Mouse (Mus musculus) hindbrain, embryonic 16.5 days (tissue): ENCODE measurements around the gene Gtf2ird2. TPM values are rescaled to one million over a fixed set of nuclear protein-coding genes. Genes with fewer than 3 reads are reported as not detected.

Experiments used
- ATAC-seq: fragments of 200-750 bp; cut with Nextera tagmentation; 2 replicates; pipeline ENCODE4 v1.8.0; 2017; ENCODE audit warnings: moderate TSS enrichment, moderate library complexity
- H3K27ac ChIP-seq: fragments of 300-500 bp; sonication (generic); 2 replicates; pipeline ENCODE4 v1.5.1; 2014; ENCODE audit warnings: low read depth, mild to moderate bottlenecking, control low read depth, low read length, moderate library complexity
- H3K27me3 ChIP-seq: fragments of 300-500 bp; sonication (generic); replicated peaks from 2 replicates; pipeline ENCODE4 v1.6.1; 2014; ENCODE audit warnings: low read length; ENCODE audit not compliant: control insufficient read depth, insufficient read depth
- H3K36me3 ChIP-seq: fragments of 300-500 bp; sonication (generic); 2 replicates; pipeline ENCODE4 v1.6.1; 2014; ENCODE audit warnings: mild to moderate bottlenecking, low read length, moderate library complexity, mixed read lengths; ENCODE audit not compliant: control insufficient read depth, insufficient read depth
- H3K4me1 ChIP-seq: fragments of 300-500 bp; sonication (generic); 2 replicates; pipeline ENCODE4 v1.6.1; 2014; ENCODE audit warnings: low read depth, low read length; ENCODE audit not compliant: control insufficient read depth, insufficient read depth
- H3K4me2 ChIP-seq: fragments of 300-500 bp; sonication (generic); 2 replicates; pipeline ENCODE4 v1.6.1; 2014; ENCODE audit warnings: mild to moderate bottlenecking, low read length, control low read depth, moderate library complexity
- H3K4me3 ChIP-seq: fragments of 300-500 bp; sonication (generic); 2 replicates; pipeline ENCODE4 v1.5.1; 2014; ENCODE audit warnings: mild to moderate bottlenecking, low read length, control low read depth, moderate library complexity
- H3K9ac ChIP-seq: fragments of 300-500 bp; sonication (generic); 2 replicates; pipeline ENCODE4 v1.6.1; 2014; ENCODE audit warnings: low read depth, mild to moderate bottlenecking, control low read depth, low read length, moderate library complexity
- H3K9me3 ChIP-seq: fragments of 300-500 bp; sonication (generic); 2 replicates; pipeline ENCODE4 v1.6.1; 2014; ENCODE audit warnings: mild to moderate bottlenecking, low read length, moderate library complexity; ENCODE audit not compliant: control insufficient read depth
- WGBS: fragments of 180-500 bp; shearing (Covaris S2); extraction: QIAGEN DNeasy Blood & Tissue Kit; methylation state at CpG from one replicate; pipeline ENCODE4 v1.1.7; 2014; 5-methylcytosine and 5-hydroxymethylcytosine counted together
- polyA plus RNA-seq: library from polyadenylated mRNA; unstranded; fragments of >200 nt; fragmentation: Nextera tagmentation; extraction: Ambion mirVana; gene quantifications from 2 replicates; pipeline ENCODE4 v1.2.1, GENCODE M21; 2015

Gtf2ird2 gene
- polyA plus RNA-seq, 1 experiment from 2014 or later: 12.5 TPM

DNA sequence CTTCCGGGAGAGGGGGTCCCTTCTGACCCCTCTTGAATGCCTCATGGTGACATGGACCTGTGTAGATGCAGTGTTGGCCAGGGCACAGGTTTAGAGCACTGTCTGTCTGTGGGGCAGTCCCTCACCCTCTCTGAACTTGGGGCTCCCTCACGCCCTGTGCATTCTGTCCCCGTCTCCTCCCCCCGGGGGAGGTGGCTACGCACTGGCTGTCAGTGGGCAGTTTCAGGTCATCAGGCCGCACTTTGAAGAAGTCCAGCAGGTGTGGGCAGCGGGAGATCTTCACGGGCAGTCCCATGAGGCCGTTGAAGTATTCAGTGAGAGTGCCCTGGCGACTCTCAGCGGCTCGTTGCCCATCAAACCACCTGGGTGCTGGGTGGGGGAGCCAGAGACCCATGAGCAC is 43.1 kb downstream of the Gtf2ird2 start:
- no peak overlapping the region for H3K4me3 ChIP-seq
- no peak overlapping the region for H3K9ac ChIP-seq
- peaks cover 2% of the 10 kb centered on the region for H3K4me1 ChIP-seq
- H3K9me3 ChIP-seq: no peaks in the 10 kb centered on the region
- H3K36me3 ChIP-seq: no peaks in the 10 kb centered on the region
- ATAC-seq: no peak
- H3K27ac ChIP-seq: no peak overlapping the region
- peaks cover 2% of the 10 kb centered on the region; the same call in 1 of the 2 replicates for H3K27me3 ChIP-seq
- WGBS: 71% methylated on average over 12 of the region's 12 CpGs
- H3K4me2 ChIP-seq: no peak overlapping the region

DNA sequence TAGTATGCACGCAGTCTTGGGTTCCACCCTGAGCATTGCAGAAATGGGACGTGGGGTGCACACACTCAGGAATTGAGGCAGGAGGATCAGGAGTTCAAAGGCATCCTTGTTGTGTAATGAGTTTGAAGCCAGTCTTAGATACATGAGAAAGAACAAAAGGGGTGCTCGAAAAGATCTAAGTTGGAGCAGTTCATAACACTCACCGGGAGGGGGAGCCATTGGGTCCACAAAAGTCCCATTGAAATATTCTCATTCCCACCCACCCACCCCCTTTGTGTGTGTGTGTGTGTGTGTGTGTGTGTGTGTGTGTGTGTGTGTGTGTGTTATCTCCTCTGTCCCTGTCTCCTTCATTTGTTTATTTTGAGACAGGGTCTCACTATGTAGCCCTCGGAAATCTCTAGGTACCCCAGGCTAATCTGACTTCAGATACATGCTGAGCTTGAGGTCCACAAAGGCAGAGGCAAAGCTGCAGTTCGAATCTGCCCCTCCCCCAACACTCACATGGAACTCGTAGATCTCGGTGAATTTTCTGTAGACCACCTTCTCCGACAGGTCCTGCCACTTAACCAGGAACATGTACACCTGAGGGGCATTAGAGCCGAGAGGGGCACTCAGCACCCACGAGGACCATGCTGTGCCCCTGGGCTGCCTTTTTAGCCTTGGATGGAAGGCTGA is 43.9 kb downstream of the Gtf2ird2 start:
- no peaks in the 10 kb centered on the region for H3K27me3 ChIP-seq
- no peaks in the 10 kb centered on the region for H3K4me1 ChIP-seq
- H3K9me3 ChIP-seq: no peaks in the 10 kb centered on the region
- H3K4me3 ChIP-seq: no peak overlapping the region
- H3K4me2 ChIP-seq: no peak overlapping the region
- no peak for ATAC-seq
- no peaks in the 10 kb centered on the region for H3K36me3 ChIP-seq
- 44% methylated on average over 11 of the region's 11 CpGs for WGBS
- H3K9ac ChIP-seq: no peak overlapping the region; the same call in 1 of the 2 replicates
- no peak overlapping the region for H3K27ac ChIP-seq

GRCm38 (mm10) chr5:134228249-134228638 is 44.4 kb downstream of the Gtf2ird2 start:
- ATAC-seq: no peak
- WGBS: 90% methylated on average over 6 of the region's 6 CpGs
- Histone ChIP-seq H3K4me1 (no peaks in the 10 kb centered on the region), H3K9ac (no peak overlapping the region), H3K9me3 (no peaks in the 10 kb centered on the region), H3K27ac (no peak overlapping the region), H3K4me2 (no peak overlapping the region), H3K36me3 (no peaks in the 10 kb centered on the region), H3K27me3 (no peaks in the 10 kb centered on the region), H3K4me3 (no peak overlapping the region)

GRCm38 (mm10) chr5:134229391-134229790 is 45.6 kb downstream of the Gtf2ird2 start, which contains the start of gene Ncf1:
Gene Ncf1, minus strand, starts transcription at chr5:134229625.
- WGBS: 88% methylated on average over 7 of the region's 7 CpGs
- H3K4me2 ChIP-seq: no peak within 1 kb of the TSS
- no peak within 1 kb of the TSS for H3K27ac ChIP-seq
- no peaks in the 10 kb centered on the region for H3K36me3 ChIP-seq
- no peak for ATAC-seq
- no peaks in the 10 kb centered on the region for H3K4me1 ChIP-seq
- H3K4me3 ChIP-seq: no peak within 1 kb of the TSS
- H3K9me3 ChIP-seq: no peaks in the 10 kb centered on the region
- H3K27me3 ChIP-seq: no peaks in the 10 kb centered on the region
- no peak within 1 kb of the TSS for H3K9ac ChIP-seq

- Histone ChIP-seq H3K27ac (no peak overlapping the region), H3K4me3 (no peak overlapping the region), H3K9me3 (no peaks in the 10 kb centered on the region), H3K27me3 (no peaks in the 10 kb centered on the region), H3K36me3 (peaks cover 6% of the 10 kb centered on the region), H3K4me2 (no peak overlapping the region), H3K4me1 (no peaks in the 10 kb centered on the region), H3K9ac (no peak overlapping the region)
- ATAC-seq: no peak
- WGBS: 81% methylated on average over 5 of the region's 5 CpGs
Measured at GRCm38 (mm10) chr5:134231376-134231775, 47.6 kb downstream of the Gtf2ird2 start.

DNA sequence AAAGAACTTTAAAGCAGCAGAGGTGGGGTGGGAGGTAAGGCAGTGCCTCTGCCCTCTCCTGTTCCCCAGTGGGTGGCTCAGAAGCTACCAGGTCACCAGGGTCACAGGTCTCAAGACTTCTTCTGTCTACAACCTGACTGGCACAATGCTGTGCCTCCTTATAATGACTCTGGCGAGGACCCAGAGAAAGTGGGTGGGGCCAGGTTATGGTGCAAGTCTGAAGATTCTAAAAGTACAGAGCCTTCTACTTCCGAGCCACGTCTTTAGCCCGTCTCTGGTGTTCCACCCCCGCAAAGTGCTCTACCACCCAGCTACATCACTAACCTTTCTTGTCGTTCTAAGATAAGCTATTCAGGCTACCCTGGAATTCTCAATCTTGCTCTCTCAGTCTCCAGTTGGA is 48.3 kb downstream of the Gtf2ird2 start:
- Histone ChIP-seq H3K4me1 (no peaks in the 10 kb centered on the region), H3K9me3 (no peaks in the 10 kb centered on the region), H3K4me3 (no peak overlapping the region), H3K27ac (no peak overlapping the region), H3K36me3 (peaks cover 12% of the 10 kb centered on the region), H3K4me2 (no peak overlapping the region), H3K27me3 (no peaks in the 10 kb centered on the region), H3K9ac (no peak overlapping the region)
- 81% methylated on average over 6 of the region's 6 CpGs for WGBS
- ATAC-seq: no peak

DNA sequence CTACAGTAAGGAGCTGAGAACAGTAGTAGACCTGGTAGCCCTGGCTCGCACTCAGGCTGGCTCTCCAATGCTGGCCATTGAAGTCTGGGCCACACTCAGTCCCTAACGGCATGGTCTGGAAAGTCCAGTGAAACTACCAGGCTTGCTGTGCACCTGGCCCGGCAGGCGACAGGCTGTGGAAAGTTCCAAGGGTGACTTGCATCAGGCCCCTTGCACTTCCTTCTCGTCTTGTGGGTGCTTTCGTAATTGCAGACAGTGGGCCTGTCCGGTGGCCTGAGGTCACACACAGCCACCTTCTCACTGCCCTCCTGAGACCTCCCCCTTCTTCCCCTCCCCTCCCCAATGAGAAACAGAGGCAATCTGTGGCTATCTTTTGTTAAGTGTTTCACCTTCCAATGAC is 48.7 kb downstream of the Gtf2ird2 start:
- no peak for ATAC-seq
- 57% methylated on average over 7 of the region's 7 CpGs for WGBS

DNA sequence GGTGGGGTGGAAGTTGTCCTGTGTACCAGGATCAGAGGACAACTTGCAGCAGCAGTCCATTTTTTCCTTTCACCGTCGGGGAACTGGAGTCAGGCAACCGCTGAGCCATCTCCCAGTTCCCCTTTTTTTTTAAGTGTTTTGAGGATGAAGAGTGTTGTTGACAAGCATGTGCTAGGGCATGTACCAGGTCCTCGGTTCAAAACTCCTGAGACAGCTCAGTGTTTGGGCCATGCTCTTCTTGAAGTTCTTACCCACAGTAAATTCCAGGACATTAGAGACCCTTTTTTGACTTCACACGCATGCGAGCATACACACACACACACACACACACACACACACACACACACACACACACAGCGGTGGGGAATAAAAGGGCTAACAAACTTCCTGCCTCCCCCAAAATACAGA is 49.4 kb downstream of the Gtf2ird2 start:
- WGBS: 73% methylated on average over 7 of the region's 7 CpGs
- Histone ChIP-seq H3K4me2 (no peak overlapping the region), H3K27me3 (no peaks in the 10 kb centered on the region), H3K4me3 (no peak overlapping the region), H3K27ac (no peak overlapping the region), H3K36me3 (peaks cover 22% of the 10 kb centered on the region), H3K4me1 (no peaks in the 10 kb centered on the region), H3K9ac (no peak overlapping the region), H3K9me3 (no peaks in the 10 kb centered on the region)
- ATAC-seq: no peak

More for the DNA sequence above, 48.7 kb downstream of the Gtf2ird2 start:
- H3K27me3 ChIP-seq: no peaks in the 10 kb centered on the region
- no peak overlapping the region for H3K4me3 ChIP-seq
- H3K4me1 ChIP-seq: no peaks in the 10 kb centered on the region
- H3K4me2 ChIP-seq: no peak overlapping the region
- H3K36me3 ChIP-seq: peaks cover 16% of the 10 kb centered on the region
- H3K27ac ChIP-seq: no peak overlapping the region
- H3K9ac ChIP-seq: no peak overlapping the region
- H3K9me3 ChIP-seq: no peaks in the 10 kb centered on the region

- H3K27me3 ChIP-seq: no peaks in the 10 kb centered on the region
- no peak for ATAC-seq
- no peak overlapping the region for H3K9ac ChIP-seq
- H3K9me3 ChIP-seq: no peaks in the 10 kb centered on the region
- peaks cover 26% of the 10 kb centered on the region for H3K36me3 ChIP-seq
- H3K4me2 ChIP-seq: no peak overlapping the region
- H3K27ac ChIP-seq: no peak overlapping the region
- H3K4me1 ChIP-seq: no peaks in the 10 kb centered on the region
- WGBS: 54% methylated on average over 2 of the region's 2 CpGs
- no peak overlapping the region for H3K4me3 ChIP-seq
Measured at GRCm38 (mm10) chr5:134234205-134234604, 50.4 kb downstream of the Gtf2ird2 start.
